Mouse (Mus musculus): Measurements from ENCODE around the gene Vwc2l. TPM values are rescaled to one million over a fixed set of nuclear protein-coding genes. Genes with fewer than 3 reads are reported as not detected.

Vwc2l gene
- polyA plus RNA-seq, 1 experiment: not detected

GRCm38 (mm10) chr1:70907366-70907765 lies 181.9 kb downstream of the Vwc2l start:
- H3K4me1 ChIP-seq (ENCODE audit: control insufficient read depth, insufficient read depth, insufficient read length, low read length): no peaks in the 10 kb centered on the region
- no peak overlapping the region for H3K27ac ChIP-seq (ENCODE audit: insufficient read depth, low read depth, low read length)
- 85% methylated on average over 2 of the region's 2 CpGs for WGBS
- no peaks in the 10 kb centered on the region for H3K27me3 ChIP-seq (ENCODE audit: control insufficient read depth, insufficient read depth, low read length)
- TF ChIP-seq POLR2A (IDR thresholded peaks at IDR 0.05; ENCODE audit: low read depth, low read length): no peak
- no peak for TF ChIP-seq CTCF (IDR thresholded peaks at IDR 0.05; ENCODE audit: extremely low read depth, insufficient read length, insufficient replicate concordance, low read depth, low read length)
- H3K4me3 ChIP-seq (ENCODE audit: low read depth, low read length): no peak overlapping the region
- H3K36me3 ChIP-seq (ENCODE audit: control insufficient read depth, insufficient read depth, low read length): no peaks in the 10 kb centered on the region

- TF ChIP-seq POLR2A (IDR thresholded peaks at IDR 0.05; ENCODE audit: low read depth, low read length): no peak
- no peak for TF ChIP-seq CTCF (IDR thresholded peaks at IDR 0.05; ENCODE audit: extremely low read depth, insufficient read length, insufficient replicate concordance, low read depth, low read length)
- Histone ChIP-seq H3K4me3 (ENCODE audit: low read depth, low read length) (no peak overlapping the region), H3K27ac (ENCODE audit: insufficient read depth, low read depth, low read length) (no peak overlapping the region), H3K4me1 (ENCODE audit: control insufficient read depth, insufficient read depth, insufficient read length, low read length) (no peaks in the 10 kb centered on the region), H3K36me3 (ENCODE audit: control insufficient read depth, insufficient read depth, low read length) (no peaks in the 10 kb centered on the region), H3K27me3 (ENCODE audit: control insufficient read depth, insufficient read depth, low read length) (no peaks in the 10 kb centered on the region)
- WGBS: 69% methylated on average over 4 of the region's 4 CpGs
Observed at GRCm38 (mm10) chr1:70911235-70911634, 185.7 kb downstream of the Vwc2l start.

GRCm38 (mm10) chr1:70913071-70913470 lies 187.6 kb downstream of the Vwc2l start:
- H3K4me3 ChIP-seq (ENCODE audit: low read depth, low read length): no peak overlapping the region
- no peaks in the 10 kb centered on the region for H3K4me1 ChIP-seq (ENCODE audit: control insufficient read depth, insufficient read depth, insufficient read length, low read length)
- 66% methylated on average over 9 of the region's 9 CpGs for WGBS
- no peak overlapping the region for H3K27ac ChIP-seq (ENCODE audit: insufficient read depth, low read depth, low read length)
- no peaks in the 10 kb centered on the region for H3K36me3 ChIP-seq (ENCODE audit: control insufficient read depth, insufficient read depth, low read length)
- TF ChIP-seq POLR2A (IDR thresholded peaks at IDR 0.05; ENCODE audit: low read depth, low read length) (no peak), CTCF (IDR thresholded peaks at IDR 0.05; ENCODE audit: extremely low read depth, insufficient read length, insufficient replicate concordance, low read depth, low read length) (no peak)
- no peaks in the 10 kb centered on the region for H3K27me3 ChIP-seq (ENCODE audit: control insufficient read depth, insufficient read depth, low read length)

- TF ChIP-seq CTCF (IDR thresholded peaks at IDR 0.05; ENCODE audit: extremely low read depth, insufficient read length, insufficient replicate concordance, low read depth, low read length) (no peak), POLR2A (IDR thresholded peaks at IDR 0.05; ENCODE audit: low read depth, low read length) (no peak)
- WGBS: 65% methylated on average over 2 of the region's 2 CpGs
- Histone ChIP-seq H3K27ac (ENCODE audit: insufficient read depth, low read depth, low read length) (no peak overlapping the region), H3K4me3 (ENCODE audit: low read depth, low read length) (no peak overlapping the region), H3K36me3 (ENCODE audit: control insufficient read depth, insufficient read depth, low read length) (no peaks in the 10 kb centered on the region), H3K27me3 (ENCODE audit: control insufficient read depth, insufficient read depth, low read length) (no peaks in the 10 kb centered on the region), H3K4me1 (ENCODE audit: control insufficient read depth, insufficient read depth, insufficient read length, low read length) (no peaks in the 10 kb centered on the region)
Observed at GRCm38 (mm10) chr1:70918173-70919036, 192.9 kb downstream of the Vwc2l start.

- 82% methylated on average over 4 of the region's 4 CpGs for WGBS
Observed at GRCm38 (mm10) chr1:70933016-70933415, 207.5 kb downstream of the Vwc2l start.

More at GRCm38 (mm10) chr1:70933016-70933415, 207.5 kb downstream of the Vwc2l start:
- no peak overlapping the region for H3K4me3 ChIP-seq (ENCODE audit: low read depth, low read length)
- TF ChIP-seq CTCF (IDR thresholded peaks at IDR 0.05; ENCODE audit: extremely low read depth, insufficient read length, insufficient replicate concordance, low read depth, low read length) (no peak), POLR2A (IDR thresholded peaks at IDR 0.05; ENCODE audit: low read depth, low read length) (no peak)
- no peaks in the 10 kb centered on the region for H3K36me3 ChIP-seq (ENCODE audit: control insufficient read depth, insufficient read depth, low read length)
- H3K4me1 ChIP-seq (ENCODE audit: control insufficient read depth, insufficient read depth, insufficient read length, low read length): no peaks in the 10 kb centered on the region
- no peaks in the 10 kb centered on the region for H3K27me3 ChIP-seq (ENCODE audit: control insufficient read depth, insufficient read depth, low read length)
- no peak overlapping the region for H3K27ac ChIP-seq (ENCODE audit: insufficient read depth, low read depth, low read length)

All from small intestine, adult 2 months (tissue).